Mouse (Mus musculus): ENCODE data around the gene Spats1.

DNA sequence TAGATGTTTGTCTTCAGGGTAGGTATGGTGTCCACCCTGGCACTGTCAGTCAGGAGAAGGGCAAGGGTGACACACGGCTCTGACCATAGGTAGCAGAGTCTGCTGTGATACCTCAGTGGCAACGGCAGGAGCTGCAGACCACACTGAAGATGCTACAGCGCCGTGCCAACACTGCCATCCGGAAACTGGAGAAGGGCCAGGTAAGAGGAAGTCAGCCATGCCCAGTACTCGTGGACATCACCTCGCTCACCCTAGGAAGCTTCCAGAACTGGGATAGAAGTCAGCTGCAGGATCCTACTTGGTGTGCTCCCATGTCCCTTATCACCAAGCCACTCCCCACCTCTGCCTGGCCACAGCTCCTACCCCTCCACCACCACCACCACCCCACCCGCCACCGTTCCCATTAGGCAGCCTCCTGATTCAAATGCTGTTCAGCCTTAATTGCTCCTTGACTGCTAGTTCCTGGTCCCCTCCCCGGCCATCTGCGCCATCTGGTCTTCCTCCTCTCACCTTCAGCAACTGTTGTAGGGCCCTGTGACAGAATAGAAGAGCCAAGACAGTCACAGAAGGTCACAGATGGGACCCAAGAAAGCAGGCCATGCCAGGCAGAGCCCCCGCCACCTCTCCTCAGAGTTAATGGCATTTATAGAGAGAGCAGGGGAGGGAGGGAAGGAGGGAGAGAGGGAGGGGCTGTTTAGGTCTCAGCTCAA is 43.7 kb upstream of the Spats1 start:
- TF ChIP-seq EP300 (IDR thresholded peaks at IDR 0.05; ENCODE audit: insufficient read depth, low read depth, low read length) = no peak
- no peak for TF ChIP-seq POLR2A (IDR thresholded peaks at IDR 0.05; ENCODE audit: insufficient read depth, low read length)

Measured in ES-Bruce4 (cell line).